Mouse (Mus musculus): ENCODE measurements at regions not wholly inside any gene's neighbourhood (a gene's known extent, or its start where the extent isn't known, plus 50 kb on each side); places are given as distances from the start of the nearest gene placed in this dataset.

DNA sequence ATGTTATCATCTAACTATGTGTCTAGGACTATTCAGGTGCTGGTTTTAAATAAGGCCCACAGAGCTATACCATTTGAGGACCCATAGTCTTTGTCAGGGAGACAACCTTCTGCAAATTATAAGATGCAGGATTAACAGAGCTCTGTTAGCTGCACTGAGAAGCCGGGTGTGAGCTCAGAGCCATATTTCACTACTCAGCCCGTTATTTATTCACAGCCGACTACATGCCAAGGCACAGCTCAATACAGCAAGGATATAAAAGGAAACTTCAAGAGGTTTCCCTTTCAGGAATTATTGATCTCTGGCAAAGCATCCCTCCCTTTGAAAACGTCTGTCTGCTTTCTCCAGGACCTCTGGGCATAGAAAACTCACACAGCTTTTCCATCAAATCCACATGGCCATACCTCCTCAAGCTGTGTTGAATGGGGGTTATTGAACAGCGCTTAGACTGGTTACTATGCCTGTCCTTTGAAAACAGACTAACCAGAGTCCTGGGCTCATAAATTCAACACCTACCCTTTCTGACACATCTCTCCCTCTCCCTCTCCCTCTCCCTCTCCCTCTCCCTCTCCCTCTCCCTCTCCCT lies 78.7 kb upstream of the Basp1 start:
- TF ChIP-seq FLI1 (IDR thresholded peaks at IDR 0.05; ENCODE audit: low read length), result no peak
- no peak for TF ChIP-seq GATA1 (IDR thresholded peaks at IDR 0.05; ENCODE audit: borderline replicate concordance, low read length)
